Mouse (Mus musculus) activated CD4-positive, CD25-positive, alpha-beta regulatory T cell, adult 4 months (primary cell): ENCODE results near the gene Zbtb1. TPM values are rescaled to one million over a fixed set of nuclear protein-coding genes. Genes with fewer than 3 reads are reported as not detected.

ENCODE experiments used
- ATAC-seq: one replicate; pipeline ENCODE4 v1.8.0; 2017
- polyA plus RNA-seq, 2 experiments: library from polyadenylated mRNA; unstranded; fragments of 100-300 nt; shearing (Covaris generic); gene quantifications; one replicate each; pipeline ENCODE4 v1.2.1; 2017

The Zbtb1 gene
- polyA plus RNA-seq, 2 experiments from 2014 or later, result 25.6 to 26.1 TPM

DNA sequence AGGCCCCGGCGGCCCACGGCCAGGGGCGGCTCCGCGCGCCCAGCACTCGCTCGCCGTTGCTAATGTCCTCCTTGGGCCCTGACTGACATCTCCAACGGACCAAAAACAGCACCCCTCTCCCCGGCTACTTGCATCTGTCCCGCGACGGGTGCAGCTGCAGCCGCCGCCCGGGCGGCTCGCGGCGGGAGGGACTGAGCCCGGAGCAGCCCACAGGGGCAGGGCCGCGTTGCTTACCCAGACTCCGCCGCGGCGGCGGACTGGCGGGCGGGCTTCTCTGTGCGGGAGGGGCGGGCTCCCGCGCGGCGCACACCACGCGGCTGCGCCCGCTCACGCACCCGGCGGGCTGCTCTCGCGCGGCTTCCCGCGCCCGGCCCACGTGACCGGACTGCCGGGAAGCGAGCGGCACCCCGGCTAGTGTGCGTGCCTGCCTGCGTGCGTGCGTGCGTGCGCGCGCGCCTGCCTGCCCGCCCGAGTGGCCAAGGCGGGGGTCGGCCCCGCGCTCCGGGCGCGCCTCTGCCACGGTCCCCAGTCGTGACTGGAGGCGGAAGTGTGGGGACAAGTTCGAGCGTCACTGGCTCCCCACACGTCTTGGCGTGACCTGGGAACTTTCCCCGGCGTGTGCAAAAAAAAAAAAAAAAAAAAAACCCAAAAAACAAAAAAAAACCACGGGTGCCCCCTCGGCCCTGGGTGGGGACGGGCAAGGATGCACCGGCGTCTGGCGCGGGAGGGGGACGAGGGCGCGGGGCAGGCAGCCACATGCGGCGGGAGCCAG lies 674 bp upstream of the Zbtb1 start, which contains the start of gene Zbtb25:
Zbtb25 (minus strand) TSS at position 397 of the 772 bp plus-strand sequence.
- peak; percentile 45 for ATAC-seq

GRCm38 (mm10) chr12:76370831-76371571 lies 935 bp downstream of the Zbtb1 start:
- ATAC-seq, result peak; percentile 5

- no peak for ATAC-seq
These were observed 2.0 kb downstream of the Zbtb1 start for GRCm38 (mm10) chr12:76372046-76372445.

- ATAC-seq, result no peak
These were observed 3.1 kb downstream of the Zbtb1 start for GRCm38 (mm10) chr12:76372881-76373818.

- ATAC-seq, result peak; percentile 1
These were observed 3.9 kb downstream of the Zbtb1 start for GRCm38 (mm10) chr12:76373991-76374390.

- ATAC-seq, result no peak
These were observed 4.8 kb downstream of the Zbtb1 start for GRCm38 (mm10) chr12:76374911-76375310.

- peak; percentile 30 for ATAC-seq
These were observed 5.4 kb downstream of the Zbtb1 start for GRCm38 (mm10) chr12:76375506-76375905.

DNA sequence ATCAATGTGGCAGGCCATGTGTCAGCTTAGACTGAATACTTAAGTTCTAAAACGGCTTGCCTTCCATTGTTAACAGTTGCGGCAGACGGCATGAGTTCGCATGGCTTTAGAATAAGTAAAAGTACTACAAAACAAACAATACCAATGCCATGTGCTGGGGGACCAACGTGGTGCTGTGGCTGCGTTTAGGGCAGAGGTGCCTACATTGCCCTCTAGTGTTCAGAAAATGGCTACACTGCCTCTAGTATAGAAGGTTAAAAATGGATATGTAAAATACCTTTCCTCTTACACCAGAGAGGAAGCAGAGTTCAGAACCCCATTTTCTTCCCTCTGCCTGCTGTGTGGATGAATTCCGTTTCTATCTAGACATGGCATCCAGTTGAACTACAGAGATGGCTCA lies 6.6 kb downstream of the Zbtb1 start:
- peak; percentile 72 for ATAC-seq

DNA sequence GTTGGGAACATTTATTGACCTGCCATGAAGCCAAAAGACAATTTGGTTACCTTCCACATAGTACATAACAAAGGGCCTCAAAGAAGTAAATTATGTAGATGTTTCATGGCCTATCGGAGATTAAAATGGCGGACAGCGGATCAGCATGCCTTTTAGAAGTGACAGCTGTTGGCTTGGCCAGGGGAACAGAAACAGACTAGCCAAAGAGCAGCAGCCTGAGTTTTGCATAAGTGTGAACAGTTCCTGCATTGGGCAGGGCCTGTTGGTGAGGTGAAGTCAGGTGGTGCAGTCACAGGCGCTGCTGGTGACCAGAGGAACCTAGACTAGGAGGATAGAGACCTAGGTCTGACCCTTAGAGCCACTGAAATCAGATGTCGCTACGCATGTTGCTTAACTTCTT lies 7.0 kb downstream of the Zbtb1 start:
- no peak for ATAC-seq

GRCm38 (mm10) chr12:76377726-76378125 lies 7.7 kb downstream of the Zbtb1 start:
- ATAC-seq, result no peak

GRCm38 (mm10) chr12:76378556-76378955 lies 8.5 kb downstream of the Zbtb1 start:
- ATAC-seq, result no peak

DNA sequence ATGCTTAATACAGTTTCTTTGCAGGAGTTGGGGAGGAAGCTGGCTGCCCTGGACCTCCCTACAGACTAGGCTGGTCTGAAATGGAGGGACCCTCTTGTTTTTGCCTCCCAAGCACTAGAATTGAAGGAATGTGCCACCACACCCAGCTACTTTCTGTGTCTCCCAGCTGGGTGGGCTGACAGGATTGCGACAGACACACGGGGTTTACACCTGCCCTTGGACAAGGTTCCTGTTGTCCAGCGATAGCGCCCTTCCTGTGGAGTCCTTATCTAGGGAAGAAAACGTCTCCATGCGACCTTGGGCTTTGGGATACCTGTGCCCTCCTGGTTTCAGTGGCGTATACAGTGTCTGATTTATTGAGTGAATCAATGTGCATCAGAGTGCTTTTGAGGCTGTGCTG lies 10.1 kb downstream of the Zbtb1 start:
- ATAC-seq, result no peak

DNA sequence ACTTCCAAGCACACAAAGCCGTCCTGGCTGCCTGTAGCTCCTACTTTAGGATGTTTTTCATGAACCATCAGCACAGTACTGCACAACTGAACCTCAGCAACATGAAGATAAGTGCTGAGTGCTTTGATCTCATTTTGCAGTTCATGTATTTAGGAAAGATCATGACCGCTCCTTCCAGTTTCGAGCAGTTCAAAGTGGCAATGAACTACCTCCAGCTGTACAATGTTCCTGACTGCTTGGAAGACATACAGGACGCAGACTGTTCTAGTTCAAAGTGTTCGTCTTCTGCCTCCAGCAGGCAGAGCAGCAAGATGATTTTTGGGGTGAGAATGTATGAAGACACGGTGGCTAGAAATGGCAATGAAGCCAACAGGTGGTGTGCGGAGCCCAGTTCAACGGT lies 15.3 kb downstream of the Zbtb1 start:
- ATAC-seq, result no peak

DNA sequence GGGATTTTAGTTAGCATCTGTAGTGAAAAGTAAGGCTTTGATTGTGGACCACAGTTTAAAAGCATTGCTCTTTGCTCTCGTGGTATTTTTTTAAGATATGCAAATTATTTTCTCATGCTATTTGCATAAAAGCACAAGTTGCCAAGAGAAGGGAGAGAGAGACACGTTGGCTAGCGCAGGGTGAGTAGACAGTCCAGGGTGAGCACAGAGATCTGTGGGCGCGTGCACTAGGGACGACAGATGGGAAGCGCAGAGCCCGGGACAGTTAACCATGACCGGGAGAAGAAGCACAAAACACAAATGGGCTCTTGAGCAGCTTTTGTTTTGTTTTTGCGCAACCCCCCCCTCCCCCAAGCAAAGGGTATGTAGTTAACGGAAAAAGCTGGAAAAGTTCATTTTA lies 18.7 kb downstream of the Zbtb1 start:
- no peak for ATAC-seq

DNA sequence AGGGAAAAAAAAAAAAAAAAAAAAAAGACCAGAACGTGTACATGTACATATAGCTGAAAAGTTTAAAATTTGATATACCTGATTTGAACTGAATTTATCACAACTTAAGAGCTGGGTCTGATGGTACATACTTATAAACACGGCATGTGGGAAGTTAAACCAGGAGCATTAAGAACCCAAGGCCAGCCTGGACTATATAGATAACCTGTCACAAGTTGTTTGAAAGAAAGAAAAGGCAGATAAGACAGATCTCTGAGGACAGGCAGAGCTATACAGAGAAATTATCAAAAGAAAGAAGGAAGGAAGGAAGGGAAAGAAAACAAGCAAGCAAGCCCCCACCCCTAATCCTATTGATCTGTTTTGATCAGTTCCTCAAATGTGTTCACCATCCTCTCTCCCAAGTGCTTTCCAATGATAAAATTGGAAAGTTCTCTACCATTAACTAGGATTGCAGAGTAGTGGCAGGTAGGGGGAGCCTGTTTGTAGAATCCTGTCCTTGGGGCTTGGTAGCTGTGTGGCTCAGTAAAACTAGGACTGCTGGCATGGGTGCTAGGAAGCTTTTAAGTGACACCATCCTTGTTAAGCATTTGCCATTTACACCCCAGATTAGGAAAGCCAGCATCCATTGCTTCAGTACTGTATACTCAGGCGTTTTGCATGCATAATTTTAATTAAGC lies 21.7 kb downstream of the Zbtb1 start:
- no peak for ATAC-seq

GRCm38 (mm10) chr12:76392979-76393378 lies 22.9 kb downstream of the Zbtb1 start:
- ATAC-seq, result no peak

GRCm38 (mm10) chr12:76397281-76397680 lies 27.2 kb downstream of the Zbtb1 start:
- no peak for ATAC-seq

DNA sequence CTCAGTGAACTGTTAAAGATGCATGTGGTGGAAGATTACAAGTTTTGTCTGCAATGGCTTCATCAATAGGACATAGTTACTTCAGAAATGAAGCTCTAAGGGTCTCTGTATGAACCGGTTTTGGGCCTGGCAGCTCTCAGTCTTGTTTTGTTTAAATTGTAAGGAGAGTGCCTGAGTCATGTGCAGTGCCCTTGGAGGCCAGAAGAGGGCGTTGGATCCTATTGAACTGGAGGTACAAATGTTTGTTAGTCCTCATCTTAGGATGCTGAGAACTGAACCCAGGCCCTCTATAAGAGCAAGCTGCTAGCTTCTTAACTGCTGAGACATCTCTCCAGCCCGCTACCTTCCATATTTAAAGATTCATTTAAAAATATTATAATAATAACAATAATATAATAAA lies 31.6 kb downstream of the Zbtb1 start:
- no peak for ATAC-seq

DNA sequence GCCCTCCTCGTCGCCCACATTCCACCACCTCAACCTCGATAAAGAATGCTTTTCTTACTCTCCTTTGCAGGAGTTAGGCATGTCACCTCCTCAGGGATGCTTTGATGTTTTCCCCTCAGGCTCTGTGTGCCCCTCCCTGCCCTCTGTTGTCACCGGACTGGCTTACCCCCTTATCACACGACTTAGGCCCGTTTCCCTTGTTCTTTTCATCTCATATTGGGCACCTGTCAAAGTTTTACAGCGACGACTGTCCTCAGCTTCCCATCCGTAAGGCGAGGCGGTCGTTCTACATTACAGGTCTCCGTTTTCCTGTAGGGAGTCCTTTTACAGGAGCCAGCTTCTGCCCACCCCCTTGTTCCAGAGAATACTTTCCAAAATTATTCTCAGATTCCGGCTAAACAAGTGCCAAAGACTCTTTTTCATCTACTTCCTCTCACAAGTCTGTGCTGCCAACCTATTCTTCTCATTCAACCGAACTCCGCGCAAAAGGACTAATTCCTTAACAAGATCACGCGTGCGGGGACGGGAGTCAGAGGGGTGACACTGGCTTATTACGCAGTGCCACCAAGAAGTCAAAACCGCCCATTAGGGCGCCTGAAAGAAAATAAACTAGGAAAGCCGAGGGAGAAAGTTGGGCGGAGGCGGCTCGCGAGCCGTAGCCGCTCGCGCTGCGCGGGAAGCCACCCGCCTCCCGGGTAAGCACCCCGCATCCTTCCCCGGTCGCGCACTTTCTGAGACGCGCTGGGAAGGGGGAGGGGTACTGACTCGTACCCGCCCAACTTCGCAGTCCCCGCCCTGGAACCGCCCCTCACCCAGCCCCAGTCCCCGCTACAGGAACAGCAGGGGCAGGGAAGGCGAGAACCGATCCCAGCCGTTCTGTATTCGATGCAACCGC lies 33.2 kb downstream of the Zbtb1 start:
- peak; percentile 67 for ATAC-seq

DNA sequence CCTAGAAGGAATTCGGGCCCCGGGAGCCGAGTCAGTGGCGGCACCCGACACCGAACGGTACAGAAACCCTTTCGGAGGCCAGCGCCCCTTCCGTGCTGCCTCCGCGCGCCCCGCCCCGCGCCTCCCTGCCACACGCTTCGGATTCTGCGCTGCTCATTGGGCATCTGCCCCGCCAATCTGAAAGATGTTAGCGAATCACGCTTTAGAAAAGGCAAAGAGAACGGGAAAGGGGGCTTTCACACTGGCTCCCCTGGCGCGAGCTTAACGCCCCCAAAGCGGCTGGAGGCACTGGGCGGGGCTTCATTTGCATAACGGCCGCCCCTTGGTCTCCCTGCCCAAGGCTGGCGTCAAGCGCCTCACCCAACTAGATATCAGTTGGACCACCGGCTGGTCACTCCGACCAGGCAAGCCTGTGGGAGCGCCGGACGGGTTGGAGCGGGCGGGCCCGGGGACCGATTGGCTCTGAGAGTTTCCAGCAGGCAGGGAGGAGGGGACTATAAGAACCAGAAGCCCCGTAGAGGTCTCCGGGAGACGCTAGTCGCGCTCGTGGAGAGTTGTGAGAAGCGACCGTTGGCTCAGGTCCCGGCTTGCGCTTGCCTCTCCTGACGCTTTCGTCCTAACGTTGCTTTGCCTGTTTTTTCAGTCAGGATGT lies 33.9 kb downstream of the Zbtb1 start, which contains the start of gene Hspa2:
Hspa2 (plus strand) TSS at position 291 of the 652 bp plus-strand sequence.
- peak; percentile 85 for ATAC-seq

DNA sequence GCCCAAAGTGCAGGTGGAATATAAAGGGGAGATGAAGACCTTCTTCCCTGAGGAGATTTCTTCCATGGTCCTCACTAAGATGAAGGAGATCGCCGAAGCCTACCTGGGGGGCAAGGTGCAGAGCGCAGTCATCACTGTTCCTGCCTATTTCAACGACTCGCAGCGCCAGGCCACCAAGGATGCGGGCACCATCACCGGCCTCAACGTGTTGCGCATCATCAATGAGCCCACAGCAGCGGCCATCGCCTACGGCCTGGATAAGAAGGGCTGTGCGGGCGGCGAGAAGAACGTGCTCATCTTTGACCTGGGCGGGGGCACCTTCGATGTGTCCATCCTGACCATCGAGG lies 34.7 kb downstream of the Zbtb1 start:
- ATAC-seq, result no peak
